Mouse (Mus musculus) lung, postnatal 0 days (tissue): ENCODE measurements around the gene 2610021A01Rik.

ENCODE experiments used
- CTCF ChIP-seq: IDR thresholded peaks from 2 replicates; pipeline ENCODE4 v1.5.1; 2016; ENCODE audit warnings: antibody characterized with exemption, mild to moderate bottlenecking
- EP300 ChIP-seq: IDR thresholded peaks from 2 replicates; pipeline ENCODE4 v1.6.1; 2016; ENCODE audit warnings: antibody characterized with exemption, mild to moderate bottlenecking, control low read depth

DNA sequence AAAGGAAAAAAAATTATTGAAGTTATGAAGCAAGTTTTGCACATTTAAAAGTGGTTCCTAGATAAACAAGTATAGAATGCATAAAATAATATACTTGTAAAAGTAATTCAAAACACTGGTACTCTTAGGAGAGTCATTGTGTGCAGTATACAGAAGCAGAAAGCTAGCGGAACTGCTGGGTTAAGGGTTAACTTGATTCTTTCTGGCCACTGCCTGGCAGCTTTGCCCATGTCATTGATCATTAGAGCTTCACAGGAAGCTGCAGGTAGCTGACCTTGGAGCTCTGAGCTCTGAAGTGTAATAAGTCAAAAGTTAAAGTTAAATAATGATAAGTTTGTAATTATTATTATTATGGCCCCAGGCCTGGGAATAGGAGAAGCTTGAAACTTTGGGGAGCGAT is 21.1 kb upstream of the 2610021A01Rik start:
- TF ChIP-seq CTCF (no peak), EP300 (no peak)
